Mouse (Mus musculus) left cerebral cortex, postnatal 10 days (tissue): ENCODE results near the gene Ush1g. TPM values are rescaled to one million over a fixed set of nuclear protein-coding genes. Genes with fewer than 3 reads are reported as not detected.
A peak's percentile ranks its signal among the peaks of the same experiment; 100 is the strongest.

Experiments
- DNase-seq, 2 experiments: peaks; one replicate each; pipeline ENCODE4 v3.0.0; 2021 to 2022; ENCODE audit warnings: low spot score in 2 of 2, mixed read lengths in 1 of 2; ENCODE audit errors: extremely low spot score in 1 of 2
- intact Hi-C: fragments of 180-260 bp; cut with DNase I; formaldehyde crosslinking; loops from one replicate; pipeline ENCODE4 v1.15.1; 2025
- total RNA-seq, 2 experiments: library from RNA; stranded (reverse); gene quantifications; 2 replicates each; pipeline ENCODE4 v1.2.3; 2021

The Ush1g gene
- total RNA-seq, 2 experiments from 2014 or later, result 0.24 to 0.26 TPM

DNA sequence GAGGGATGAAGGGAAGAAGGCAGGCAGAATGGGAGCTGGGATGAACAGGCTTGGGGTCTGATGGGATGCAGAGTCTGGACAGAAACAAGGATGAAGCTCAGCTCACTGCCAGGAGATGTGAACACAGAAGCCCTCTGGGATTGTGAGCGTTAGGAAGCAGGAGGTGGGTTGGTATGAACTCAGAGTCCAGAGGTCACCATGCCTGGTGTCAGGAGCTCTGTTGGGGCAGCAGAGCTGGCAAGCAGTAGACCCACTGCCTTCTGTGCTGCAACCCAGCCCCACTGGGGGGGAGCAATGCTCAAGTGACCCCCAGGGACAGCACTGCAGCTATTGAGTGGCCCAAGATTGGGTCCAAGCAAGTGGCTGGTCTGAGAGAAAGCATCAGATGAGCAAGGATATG, 16.0 kb upstream of the Ush1g start:
- intact Hi-C loops, result no loop called here
- DNase-seq, result no peak

DNA sequence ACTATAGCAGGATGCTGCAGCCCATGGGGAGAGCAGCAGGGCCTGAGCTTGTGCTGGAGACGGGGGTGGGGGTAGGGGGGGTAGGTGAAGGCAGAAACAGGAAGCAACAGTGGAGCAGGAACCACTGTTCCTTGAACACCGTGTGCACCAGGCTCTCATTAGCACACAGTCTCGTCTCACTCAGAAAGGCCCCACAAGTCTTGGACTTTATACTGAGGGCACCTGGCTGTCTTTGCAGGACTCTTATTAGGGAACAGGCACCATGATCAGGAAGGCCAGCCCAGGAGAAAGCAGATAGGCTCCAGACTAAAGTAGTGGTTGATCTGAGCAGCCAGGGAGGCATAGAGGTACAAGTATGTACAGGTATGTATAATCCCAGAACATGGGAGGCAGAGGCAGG, 15.5 kb upstream of the Ush1g start:
- intact Hi-C loops, result no loop called here
- no peak for DNase-seq

DNA sequence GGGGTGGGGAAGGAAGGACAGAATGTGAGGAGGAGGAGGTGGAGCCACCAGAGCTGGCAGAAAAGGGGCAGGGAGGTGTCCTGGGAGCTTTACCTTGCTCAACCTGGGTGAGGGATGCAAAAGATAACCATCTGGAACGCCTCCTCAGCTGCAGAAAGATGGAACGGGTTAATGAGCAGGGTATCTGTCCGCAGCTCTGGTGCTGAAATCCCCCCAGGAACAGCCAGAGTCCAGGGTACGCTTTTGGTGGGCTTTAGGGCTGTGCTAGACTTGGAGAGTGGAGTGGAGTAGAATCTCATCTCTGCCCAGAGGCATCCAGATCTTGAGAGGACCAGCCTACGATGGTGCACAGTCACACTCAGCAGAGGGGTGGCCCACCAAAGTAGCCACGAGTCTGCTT, 14.3 kb upstream of the Ush1g start:
- intact Hi-C loops, result no loop called here

GRCm38 (mm10) chr11:115335223-115335622, 13.4 kb upstream of the Ush1g start:
- intact Hi-C loops, result no loop called here
- no peak for DNase-seq

More for the DNA sequence above, 14.3 kb upstream of the Ush1g start:
- no peak for DNase-seq

DNA sequence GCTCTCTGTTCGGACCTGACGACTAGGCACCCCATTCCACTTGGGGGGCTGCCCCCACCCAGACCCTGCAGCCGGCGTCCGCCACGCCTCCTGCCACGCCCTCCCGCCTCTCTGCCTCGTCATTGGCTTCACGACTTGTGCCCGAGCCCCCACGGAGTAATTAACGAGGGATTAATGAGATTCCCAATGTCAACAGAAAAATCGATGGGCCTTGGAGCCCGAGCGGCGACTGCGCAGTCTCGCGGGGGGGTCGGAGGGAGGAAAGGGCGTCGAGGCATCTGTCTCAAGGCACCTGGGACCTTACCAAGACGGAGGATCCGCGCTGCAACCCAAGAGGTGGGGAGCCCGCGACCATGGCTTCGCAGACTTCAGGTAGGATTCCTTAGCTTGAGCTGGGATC, 12.7 kb upstream of the Ush1g start, which contains the start of gene Otop3:
Gene Otop3 (plus strand): TSS at position 201 of the 400 bp plus-strand sequence.
- intact Hi-C loops, result no loop called here
- no peak for DNase-seq

GRCm38 (mm10) chr11:115329339-115329738, 7.5 kb upstream of the Ush1g start:
- no peak for DNase-seq
- intact Hi-C loops, result no loop called here

DNA sequence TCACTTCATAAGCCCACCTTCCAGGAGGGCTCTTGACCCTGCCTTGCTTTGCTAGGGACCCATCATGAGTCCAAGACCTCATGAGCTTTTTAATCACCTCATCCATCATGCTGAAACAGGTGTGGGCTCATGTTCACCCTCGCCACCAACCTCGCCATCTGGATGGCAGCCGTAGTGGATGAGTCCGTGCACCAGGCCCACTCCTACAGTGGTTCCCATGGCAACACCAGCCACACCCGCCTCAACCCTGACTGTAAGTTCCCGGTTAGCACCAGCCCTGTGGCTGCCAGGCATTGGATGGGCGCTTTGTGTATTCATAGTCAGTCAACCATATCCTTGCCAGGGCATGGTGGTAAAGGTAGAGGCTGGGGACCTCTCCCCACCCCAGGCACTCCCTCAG, 4.9 kb upstream of the Ush1g start:
- intact Hi-C loops, result no loop called here
- no peak for DNase-seq

DNA sequence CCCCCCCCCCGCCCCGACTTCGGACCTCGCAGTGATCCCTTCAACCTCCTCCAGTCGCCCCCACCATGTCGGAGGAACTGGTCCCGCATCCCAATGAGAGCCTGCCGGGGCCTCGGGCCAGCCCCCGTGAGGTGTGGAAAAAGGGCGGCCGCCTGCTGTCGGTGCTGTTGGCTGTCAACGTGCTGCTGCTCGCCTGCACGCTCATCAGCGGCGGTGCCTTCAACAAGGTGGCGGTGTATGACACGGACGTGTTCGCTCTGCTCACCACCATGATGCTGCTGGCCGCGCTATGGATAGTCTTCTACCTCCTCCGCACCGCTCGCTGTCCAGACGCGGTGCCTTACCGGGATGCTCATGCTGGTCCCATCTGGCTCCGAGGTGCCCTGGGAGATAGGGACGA, 1.5 kb upstream of the Ush1g start:
- intact Hi-C loops, result loop anchor here (2.0 kb wide), 1 partner anchor 31 kb away; no protein-coding TSS in a partner anchor

DNA sequence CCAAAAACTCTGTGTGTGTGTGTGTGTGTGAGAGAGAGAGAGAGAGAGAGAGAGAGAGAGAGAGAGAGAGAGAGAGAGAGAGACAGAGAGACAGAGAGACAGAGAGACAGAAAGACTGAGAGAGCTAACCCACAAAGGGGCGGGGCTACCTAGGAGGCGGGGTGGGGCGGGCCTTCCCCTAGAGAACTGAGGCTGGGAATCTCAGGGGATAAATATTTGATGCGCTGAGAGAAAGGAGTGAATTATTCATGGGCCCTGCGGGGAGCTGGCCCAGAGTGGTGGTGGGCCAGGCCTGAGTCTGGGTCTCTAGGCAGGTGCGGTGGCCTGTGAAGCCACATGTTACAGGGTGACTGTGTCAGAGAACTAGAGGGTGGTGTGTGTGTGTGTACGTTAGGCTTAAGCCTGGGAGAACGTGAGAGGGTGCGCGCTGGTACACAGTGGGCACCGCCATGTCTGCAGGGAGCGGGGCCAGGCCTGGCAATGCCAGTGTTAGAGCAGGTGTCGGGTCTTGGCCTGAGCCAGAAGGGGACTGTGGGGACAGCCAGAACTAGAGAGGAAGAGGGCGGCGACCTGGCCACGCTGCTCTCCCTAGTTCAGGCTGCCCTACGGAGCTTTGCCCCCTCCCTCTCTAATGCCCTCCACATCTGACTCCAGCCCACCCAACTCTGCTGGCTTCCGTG, 2.0 kb downstream of the Ush1g start:
- no peak for DNase-seq
- intact Hi-C loops, result no loop called here

More for the DNA sequence above, 1.5 kb upstream of the Ush1g start:
- DNase-seq, result no peak

DNA sequence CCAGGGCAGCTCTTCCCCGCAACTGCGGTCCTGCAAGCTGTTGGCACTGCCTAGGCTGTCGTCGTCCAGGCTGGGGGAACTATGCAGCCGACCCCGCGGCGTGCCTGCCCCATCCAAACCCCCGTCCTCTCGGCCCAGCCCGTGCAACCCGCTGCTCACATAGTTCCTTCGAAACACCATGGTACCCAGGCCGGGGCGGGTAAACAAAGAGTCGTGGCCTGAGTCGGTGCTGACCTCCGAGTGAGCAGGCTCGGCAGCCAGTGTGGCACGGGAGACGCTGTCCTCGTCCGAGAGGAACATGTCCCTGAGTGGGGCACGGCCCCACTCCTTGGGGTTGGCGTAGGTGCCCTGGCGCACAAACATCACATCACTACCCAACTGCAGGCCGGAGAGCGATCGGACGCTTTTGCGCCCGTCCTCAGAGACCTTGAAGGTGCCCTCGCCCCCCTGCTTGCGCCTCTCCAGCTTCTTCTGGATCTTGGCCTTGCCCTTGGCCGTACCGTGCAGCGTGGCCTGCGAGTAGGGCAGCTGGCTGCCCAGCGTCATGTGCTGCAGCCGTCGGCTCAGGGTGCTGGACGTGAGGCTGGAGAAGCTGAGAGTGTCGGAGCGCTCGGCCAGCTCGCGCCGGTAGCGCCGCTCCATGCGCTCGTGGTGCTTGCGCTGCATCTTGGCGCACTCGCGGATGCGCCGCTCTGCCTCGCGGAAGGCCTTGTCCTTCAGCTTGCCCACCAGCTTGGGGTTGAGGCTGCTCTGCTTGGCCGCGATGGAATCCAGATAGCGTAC, 3.4 kb downstream of the Ush1g start:
- no peak for DNase-seq
- intact Hi-C loops, result no loop called here

GRCm38 (mm10) chr11:115317204-115317603, 4.6 kb downstream of the Ush1g start:
- no peak for DNase-seq
- intact Hi-C loops, result no loop called here

GRCm38 (mm10) chr11:115314249-115314648, 7.6 kb downstream of the Ush1g start:
- intact Hi-C loops, result no loop called here
- no peak for DNase-seq

DNA sequence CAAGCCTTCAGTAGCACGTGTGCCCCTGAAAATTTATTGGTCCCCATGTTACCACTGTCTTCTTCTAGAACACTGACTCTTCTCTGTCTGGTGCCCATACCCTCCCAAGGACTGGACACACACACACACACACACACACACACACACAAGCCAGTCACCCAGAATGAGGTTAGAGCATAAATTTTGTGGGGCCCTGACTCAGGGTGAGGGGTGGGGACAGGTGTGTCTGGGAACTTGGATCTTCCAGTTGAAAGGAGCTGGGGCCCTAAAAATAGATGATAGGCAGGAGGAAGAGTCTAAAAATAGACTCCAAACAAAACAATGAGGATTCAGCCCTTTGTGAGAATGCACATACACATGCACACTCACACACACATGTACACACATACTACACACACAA, 13.1 kb downstream of the Ush1g start:
- DNase-seq, result no peak
- intact Hi-C loops, result no loop called here

GRCm38 (mm10) chr11:115306863-115307262, 15.0 kb downstream of the Ush1g start, which contains the start of gene Otop2:
Otop2 (plus strand) TSS chr11:115307163.
- intact Hi-C loops, result no loop called here
- no peak for DNase-seq

- DNase-seq, result no peak
- intact Hi-C loops, result no loop called here
Measured at GRCm38 (mm10) chr11:115303167-115303566, 18.7 kb downstream of the Ush1g start.

DNA sequence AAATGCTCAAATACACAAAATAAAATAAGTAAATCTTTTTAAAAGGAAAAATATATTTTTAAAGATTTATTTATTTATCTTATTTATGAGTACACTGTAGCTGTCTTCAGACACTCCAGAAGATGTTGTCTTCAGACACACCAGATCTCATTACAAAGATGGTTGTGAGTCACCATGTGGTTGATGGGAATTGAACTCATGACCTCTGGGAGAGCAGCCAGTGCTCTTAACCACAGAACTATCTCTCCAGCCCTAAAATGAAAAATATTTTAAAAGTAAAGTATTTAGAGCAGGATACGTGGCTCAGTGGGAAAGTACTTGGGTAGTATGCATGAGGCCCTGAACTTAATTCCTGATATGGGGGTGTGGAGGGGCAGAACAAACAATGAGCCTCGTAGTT, 20.5 kb downstream of the Ush1g start:
- no peak for DNase-seq
- intact Hi-C loops, result no loop called here

DNA sequence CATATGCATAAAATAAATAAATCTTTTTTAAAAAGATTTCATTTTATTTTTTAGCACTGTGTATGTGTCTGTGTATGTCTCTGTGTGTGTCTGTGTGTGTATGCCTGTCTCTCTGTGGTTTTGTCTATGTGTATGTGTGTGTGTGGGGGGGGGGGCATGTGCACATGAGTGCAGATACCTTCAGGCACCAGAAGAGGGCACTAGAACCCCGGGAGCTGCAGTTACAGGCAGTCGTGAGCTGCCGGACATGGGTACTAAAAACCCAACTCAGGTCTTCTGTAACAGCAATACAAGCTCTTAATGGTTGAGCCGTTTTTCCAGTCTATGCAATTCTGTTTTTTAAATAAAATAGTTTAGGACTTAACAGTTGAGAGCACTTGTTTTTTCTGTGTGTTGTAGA, 21.1 kb downstream of the Ush1g start:
- no peak for DNase-seq
- intact Hi-C loops, result no loop called here

DNA sequence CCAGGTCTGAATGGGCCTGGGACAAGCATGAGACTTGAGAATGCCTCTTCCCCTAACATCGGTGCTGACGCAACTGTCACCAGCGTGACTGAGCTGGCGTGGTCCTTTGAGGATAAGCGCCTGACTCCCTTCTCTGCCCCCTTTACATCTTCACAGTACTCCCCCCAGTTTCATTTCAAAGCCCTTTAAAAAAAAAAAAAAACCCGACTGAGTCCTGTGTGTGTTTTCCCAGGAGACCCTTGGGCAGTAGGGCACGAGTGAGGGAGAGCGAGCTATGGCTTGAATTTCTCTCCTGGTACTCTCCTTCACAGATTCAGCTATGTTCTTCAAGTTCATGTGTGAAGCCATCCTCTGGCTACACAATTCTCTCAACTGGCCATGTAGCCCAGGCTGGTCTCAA, 23.7 kb downstream of the Ush1g start:
- intact Hi-C loops, result no loop called here
- DNase-seq, result no peak

DNA sequence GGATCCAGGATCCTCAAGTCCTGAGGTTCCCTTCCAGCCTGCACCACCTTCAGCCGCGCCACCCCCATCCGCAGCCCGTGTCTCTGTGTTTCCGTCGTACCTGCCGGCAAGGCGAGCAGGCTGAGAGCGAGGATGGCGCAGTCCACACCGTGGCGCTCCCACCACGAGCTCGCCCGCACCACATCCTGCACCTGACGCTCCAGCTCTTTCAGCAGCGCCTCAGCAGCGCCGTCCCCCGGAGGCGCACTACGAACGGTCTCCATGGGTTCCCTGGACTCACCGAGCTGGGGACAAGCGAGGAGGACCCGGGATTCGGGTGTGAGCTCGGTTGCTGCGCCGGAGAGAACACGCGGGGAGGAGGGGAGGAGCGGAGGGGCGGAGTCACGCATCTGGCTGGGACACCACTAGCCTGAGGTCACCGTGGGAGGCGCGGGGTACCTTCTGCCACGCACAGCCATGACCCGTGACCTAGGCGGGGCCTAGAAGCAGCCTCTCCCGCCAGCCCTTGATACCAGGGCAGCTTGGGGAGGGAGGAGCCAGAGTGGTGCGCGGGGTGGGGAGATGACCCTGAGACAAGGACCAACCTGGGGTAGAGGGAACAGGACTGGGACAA, 24.5 kb downstream of the Ush1g start, which contains the start of gene Fads6:
Gene Fads6 (minus strand): TSS at position 450 of the 613 bp plus-strand sequence.
- intact Hi-C loops, result no loop called here
- peak in 1 of 2 experiments; percentile 75 for DNase-seq
